Mouse (Mus musculus) ZHBTc4 (cell line): ENCODE data around the gene Gm20741.

Experiments
- DNase-seq: peaks from one replicate; pipeline ENCODE4 v3.0.0-alpha.2; 2011; ENCODE audit warnings: low read depth, low spot score

Gene Gm20741

GRCm38 (mm10) chr16:88811827-88812226 is at the start of gene Gm20741:
TSS of gene Gm20741 (minus strand) at chr16:88812220.
- no peak for DNase-seq

- peak; percentile 50 for DNase-seq
Observed at GRCm38 (mm10) chr16:88851450-88851849, 39.4 kb upstream of the Gm20741 start.

- no peak for DNase-seq
Observed at GRCm38 (mm10) chr16:88848558-88848957, 36.5 kb upstream of the Gm20741 start.

- no peak for DNase-seq
Observed at GRCm38 (mm10) chr16:88847363-88847762, 35.3 kb upstream of the Gm20741 start.

GRCm38 (mm10) chr16:88826978-88827377 is 15.0 kb upstream of the Gm20741 start:
- no peak for DNase-seq

- no peak for DNase-seq
Observed at GRCm38 (mm10) chr16:88826095-88826652, 14.2 kb upstream of the Gm20741 start, which contains the start of gene Krtap14. TSS of gene Krtap14 (minus strand) at chr16:88826145.

GRCm38 (mm10) chr16:88823736-88824135 is 11.7 kb upstream of the Gm20741 start:
- peak; percentile 56 for DNase-seq

- no peak for DNase-seq
Observed at GRCm38 (mm10) chr16:88820066-88820465, 8.0 kb upstream of the Gm20741 start, which contains the start of gene Krtap15. TSS of gene Krtap15 (plus strand) at chr16:88820215.

GRCm38 (mm10) chr16:88786786-88787185 is 25.2 kb downstream of the Gm20741 start:
- DNase-seq: no peak

GRCm38 (mm10) chr16:88777596-88777995 is 34.4 kb downstream of the Gm20741 start, which contains the start of gene Gm5965:
TSS of gene Gm5965 (plus strand) at chr16:88777896.
- DNase-seq: no peak

GRCm38 (mm10) chr16:88774106-88774505 is 37.9 kb downstream of the Gm20741 start, which contains the start of gene 2310057N15Rik:
TSS of gene 2310057N15Rik (minus strand) at chr16:88774206.
- DNase-seq: no peak
